Comparison of ENCODE assay signal across 8 mouse cellular contexts in the genomic region with DNA sequence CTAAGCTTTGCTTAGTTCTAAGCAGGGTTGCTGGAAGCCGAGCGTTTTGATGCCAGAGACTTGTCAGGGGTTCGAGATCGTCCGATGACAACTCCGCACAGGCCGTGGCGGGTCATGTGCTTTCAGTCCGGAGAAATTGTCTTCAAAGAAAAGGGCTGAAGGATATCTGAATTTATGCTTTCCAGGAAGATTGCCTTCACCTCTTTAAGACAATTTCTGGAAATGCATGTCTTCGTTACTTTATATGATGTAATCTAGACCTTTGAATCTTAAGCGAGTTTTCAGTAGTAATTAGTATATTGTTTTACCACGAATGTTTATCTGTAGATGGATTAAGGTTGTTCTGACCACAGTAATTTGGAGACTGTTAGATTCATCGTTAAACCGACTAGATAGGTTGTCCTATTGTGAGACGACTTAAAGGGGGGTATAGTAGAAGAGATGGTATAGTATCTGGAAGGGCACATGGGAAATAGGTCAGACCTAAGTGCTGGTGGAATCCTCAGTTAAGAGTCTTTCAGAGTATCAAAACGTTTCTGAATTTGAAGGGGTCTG. TPM values are rescaled to one million over a fixed set of nuclear protein-coding genes. Genes with fewer than 3 reads are reported as not detected.
DNase-seq lines count a peak whose midpoint lies in the region; ATAC-seq and TF ChIP-seq lines count a peak whose summit lies in the region.

No protein-coding gene starts in this region.

- peak; percentile 3 for ATAC-seq in inflammation-experienced regulatory T-cells, adult 6 months

- H3K4me3 ChIP-seq in layer of hippocampus, adult 2 months: peak overlapping the region; percentile 81
- peak overlapping the region; percentile 88 for H3K4me3 ChIP-seq in cortical plate, adult 2 months (ENCODE audit: insufficient read depth, low read length)
- H3K4me3 ChIP-seq in myocyte: peak overlapping the region; percentile 99

- no peak for DNase-seq in layer of hippocampus, adult 2 months (ENCODE audit: low spot score in 2 of 2)
- DNase-seq in layer of hippocampus, postnatal 10 days (ENCODE audit: low spot score in 2 of 2): no peak
- DNase-seq in adrenal gland, postnatal 25 days: no peak
- DNase-seq in layer of hippocampus, adult 8-10 months (ENCODE audit: low spot score in 2 of 2): no peak
- no peak for DNase-seq in left cerebral cortex, adult 18-20 months (ENCODE audit: low spot score in 2 of 2)

- peak overlapping the region; percentile 92 for H3K4me2 ChIP-seq in myocyte (ENCODE audit: low read depth)

- no peaks in the 10 kb centered on the region for H3K27me3 ChIP-seq in myocyte (ENCODE audit: control insufficient read depth, insufficient read depth, insufficient read length)

- peak overlapping the region; percentile 97 for H3K27ac ChIP-seq in layer of hippocampus, adult 2 months
- no peak overlapping the region for H3K27ac ChIP-seq in cortical plate, adult 2 months (ENCODE audit: insufficient read depth, low read length)

- H3K4me1 ChIP-seq in cortical plate, adult 2 months (ENCODE audit: control insufficient read depth, insufficient read depth, low read length): peaks cover 3% of the 10 kb centered on the region; the same call in 1 of the 2 replicates

- H3K79me2 ChIP-seq in myocyte (ENCODE audit: control insufficient read depth, insufficient read depth): peaks cover 57% of the 10 kb centered on the region

- TF ChIP-seq POLR2A in cortical plate, adult 2 months (IDR thresholded peaks at IDR 0.05; ENCODE audit: extremely low read depth, insufficient read depth, low read length): no peak
- TF ChIP-seq POLR2A in myocyte (IDR thresholded peaks at IDR 0.05; ENCODE audit: insufficient read length, low read depth): no peak

- H3K36me3 ChIP-seq in myocyte (ENCODE audit: control insufficient read depth, insufficient read depth): peaks cover 41% of the 10 kb centered on the region

- no peak; the same call in 1 of the 2 replicates for TF ChIP-seq CTCF in layer of hippocampus, adult 2 months (conservative IDR thresholded peaks at IDR 0.05)
- TF ChIP-seq CTCF in cortical plate, adult 2 months (IDR thresholded peaks at IDR 0.05; ENCODE audit: extremely low read depth, insufficient read depth, low read length): no peak

- H3ac ChIP-seq in myocyte (ENCODE audit: control insufficient read depth, insufficient read length): peak overlapping the region; percentile 68

TF ChIP-seq in myocyte, 11 proteins besides CTCF, POLR2A, EP300 and RAD21:
- TF ChIP-seq CEBPB (IDR thresholded peaks at IDR 0.05; ENCODE audit: insufficient read depth, poor library complexity, severe bottlenecking): no peak
- TF ChIP-seq POLR2AphosphoS2 (IDR thresholded peaks at IDR 0.05; ENCODE audit: insufficient read length, low read depth): no peak
- TF ChIP-seq TCF12 (IDR thresholded peaks at IDR 0.05; ENCODE audit: insufficient read depth, poor library complexity, severe bottlenecking): no peak
- TF ChIP-seq REST (IDR thresholded peaks at IDR 0.05; ENCODE audit: insufficient read depth, insufficient read length): no peak
- no peak for TF ChIP-seq SRF (IDR thresholded peaks at IDR 0.05; ENCODE audit: control insufficient read depth, insufficient read length, low read depth)
- no peak for TF ChIP-seq MYOG (IDR thresholded peaks at IDR 0.05; ENCODE audit: control insufficient read depth in 1 of 3, insufficient read depth in 1 of 3, insufficient read length in 2 of 3, low read depth in 2 of 3)
- TF ChIP-seq MAX (IDR thresholded peaks at IDR 0.05; ENCODE audit: low read depth): no peak
- no peak for TF ChIP-seq MYOD1 (IDR thresholded peaks at IDR 0.05; ENCODE audit: control insufficient read depth in 1 of 3, insufficient read length in 2 of 3, low read depth in 2 of 3)
- no peak for TF ChIP-seq USF1 (IDR thresholded peaks at IDR 0.05; ENCODE audit: low read depth)
- no peak for TF ChIP-seq TCF3 (IDR thresholded peaks at IDR 0.05; ENCODE audit: insufficient read length, low read depth)
- TF ChIP-seq E2F4 (IDR thresholded peaks at IDR 0.05; ENCODE audit: insufficient read depth): no peak
TF ChIP-seq in myocyte: peak in this region for 0.

RNA-seq across cellular contexts. Expression of gene Rpl4, which starts 0.6 kb away (rescaled TPM):
- total RNA-seq in layer of hippocampus, adult 2 months (2021): 100 to 1,000 TPM; 607 to 624 TPM
- total RNA-seq in layer of hippocampus, postnatal 10 days (2021): 100 to 1,000 TPM; 612 to 638 TPM
- polyA plus RNA-seq in cortical plate, adult 2 months (2012; rRNA removed): 578 and 595 TPM in 2 replicates
- 1,000 to 10,000 TPM; 2,319 to 3,701 (median 3,342) TPM for polyA plus RNA-seq in inflammation-experienced regulatory T-cells, adult 6 months (2017; shearing (Covaris generic))
- polyA plus RNA-seq in myocyte (2012; fragmentation: generic; extraction: Trizol): 1,028 TPM
- 896 and 928 TPM in 2 replicates for total RNA-seq in adrenal gland, postnatal 25 days (2021)
- total RNA-seq in layer of hippocampus, adult 8-10 months (2022): 100 to 1,000 TPM; 522 to 674 (median 595) TPM
- total RNA-seq in left cerebral cortex, adult 18-20 months (2021): 100 to 1,000 TPM; 589 to 593 TPM

RNA-seq across cellular contexts. Expression of gene Zwilch, which starts 0.8 kb away (rescaled TPM):
- 1 to 10 TPM; 2.6 to 4.8 TPM for total RNA-seq in layer of hippocampus, adult 2 months (2021)
- total RNA-seq in layer of hippocampus, postnatal 10 days (2021): 1 to 10 TPM; 5.1 to 9.8 TPM
- 5.4 and 6.5 TPM in 2 replicates for polyA plus RNA-seq in cortical plate, adult 2 months (2012; rRNA removed)
- 10 to 100 TPM in 1 of 3 experiments, 1 to 10 TPM in 2; 4.2 to 12.4 (median 5.0) TPM for polyA plus RNA-seq in inflammation-experienced regulatory T-cells, adult 6 months (2017; shearing (Covaris generic))
- 7.1 TPM for polyA plus RNA-seq in myocyte (2012; fragmentation: generic; extraction: Trizol)
- total RNA-seq in adrenal gland, postnatal 25 days (2021): 5.1 and 5.3 TPM in 2 replicates
- 1 to 10 TPM; 4.6 to 6.8 (median 5.6) TPM for total RNA-seq in layer of hippocampus, adult 8-10 months (2022)
- total RNA-seq in left cerebral cortex, adult 18-20 months (2021): 1 to 10 TPM; 3.2 to 3.5 TPM

RNA-seq across cellular contexts. Expression of gene Snapc5, which starts 5.3 kb away (rescaled TPM):
- 10 to 100 TPM; 15.0 to 19.6 TPM for total RNA-seq in layer of hippocampus, adult 2 months (2021)
- 10 to 100 TPM; 17.1 to 18.5 TPM for total RNA-seq in layer of hippocampus, postnatal 10 days (2021)
- polyA plus RNA-seq in cortical plate, adult 2 months (2012; rRNA removed): 33.2 and 34.1 TPM in 2 replicates
- polyA plus RNA-seq in inflammation-experienced regulatory T-cells, adult 6 months (2017; shearing (Covaris generic)): 10 to 100 TPM; 55.9 to 72.3 (median 57.0) TPM
- polyA plus RNA-seq in myocyte (2012; fragmentation: generic; extraction: Trizol): 6.0 TPM
- total RNA-seq in adrenal gland, postnatal 25 days (2021): 23.2 and 25.0 TPM in 2 replicates
- total RNA-seq in layer of hippocampus, adult 8-10 months (2022): 10 to 100 TPM; 16.5 to 19.2 (median 16.7) TPM
- 10 to 100 TPM; 18.6 to 22.4 TPM for total RNA-seq in left cerebral cortex, adult 18-20 months (2021)

RNA-seq across cellular contexts. Expression of gene Lctl, which starts 56.8 kb away (rescaled TPM):
- total RNA-seq in layer of hippocampus, adult 2 months (2021): not detected
- not detected for total RNA-seq in layer of hippocampus, postnatal 10 days (2021)
- 0.25 and 0.36 TPM in 2 replicates for polyA plus RNA-seq in cortical plate, adult 2 months (2012; rRNA removed)
- not detected for polyA plus RNA-seq in inflammation-experienced regulatory T-cells, adult 6 months (2017; shearing (Covaris generic))
- 0.23 TPM for polyA plus RNA-seq in myocyte (2012; fragmentation: generic; extraction: Trizol)
- 0.95 and 1.5 TPM in 2 replicates for total RNA-seq in adrenal gland, postnatal 25 days (2021)
- total RNA-seq in layer of hippocampus, adult 8-10 months (2022): under 1 TPM in 1 of 4 experiments, not detected in 3; 0.76 TPM
- total RNA-seq in left cerebral cortex, adult 18-20 months (2021): not detected
